Mouse (Mus musculus) left cerebral cortex, adult 18-20 months (tissue): ENCODE data around the gene Efcab9. TPM values are rescaled to one million over a fixed set of nuclear protein-coding genes. Genes with fewer than 3 reads are reported as not detected.

Experiments used
- DNase-seq, 2 experiments: peaks; one replicate each; pipeline ENCODE4 v3.0.0; 2021 to 2022; ENCODE audit warnings: low spot score in 2 of 2, mixed read lengths in 1 of 2
- long read RNA-seq, 2 experiments: library from polyadenylated mRNA; stranded (forward); transcript quantifications; one replicate each; pipeline ENCODE4 v2.0.0; 2021
- total RNA-seq, 2 experiments: library from RNA; stranded (reverse); gene quantifications; 2 replicates each; pipeline ENCODE4 v1.2.3; 2021

Efcab9 gene
- total RNA-seq: 1 to 10 TPM in 1 of 2 experiments, not detected in 1; 1.4 TPM
- long read RNA-seq, experiment 1: 0 reads
- long read RNA-seq, experiment 2: 0 reads

DNA sequence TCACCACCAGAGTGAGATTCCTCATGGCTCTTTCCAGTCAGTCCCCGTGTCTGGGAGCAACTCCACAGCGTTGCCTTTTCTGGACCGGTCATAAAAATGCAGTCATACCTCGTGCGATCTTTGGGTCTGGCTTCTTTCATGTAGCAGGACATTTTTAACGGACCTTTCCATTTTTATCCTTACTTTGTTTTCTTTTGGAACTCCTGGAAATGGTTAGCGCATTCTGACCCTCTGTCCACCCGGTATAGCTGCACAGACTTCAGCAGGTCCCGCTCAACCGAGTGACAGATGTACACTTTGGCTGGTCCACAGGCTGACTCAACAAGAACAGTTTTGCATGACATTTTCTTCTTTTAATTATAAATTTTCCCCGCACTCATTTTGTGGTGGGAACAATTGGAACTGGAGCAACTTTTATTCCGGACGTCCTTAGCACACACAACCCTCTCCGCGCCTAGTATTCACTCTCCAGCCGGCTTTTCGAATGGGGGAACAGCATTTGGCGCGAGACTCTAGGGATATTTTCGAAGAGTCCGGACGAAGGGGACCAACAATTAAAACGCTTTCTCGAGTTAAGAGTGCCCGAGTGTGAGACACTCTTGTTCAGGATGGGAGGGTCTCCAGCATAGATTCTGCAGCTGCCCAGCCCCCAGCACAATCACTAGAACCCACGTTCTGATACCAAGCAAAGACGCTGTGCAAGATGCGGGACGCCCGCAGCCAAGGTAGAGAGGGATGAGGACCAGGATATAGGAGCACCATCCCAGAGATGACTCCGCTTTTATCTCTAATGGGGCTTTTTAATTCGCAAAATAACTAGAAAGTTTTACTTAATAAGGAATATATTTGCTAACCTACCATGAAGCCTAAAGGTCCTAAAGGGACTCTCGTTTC, at the start of gene Efcab9:
Gene Efcab9, minus strand, starts transcription at position 211 of the 894 bp plus-strand sequence.
- no peak for DNase-seq

DNA sequence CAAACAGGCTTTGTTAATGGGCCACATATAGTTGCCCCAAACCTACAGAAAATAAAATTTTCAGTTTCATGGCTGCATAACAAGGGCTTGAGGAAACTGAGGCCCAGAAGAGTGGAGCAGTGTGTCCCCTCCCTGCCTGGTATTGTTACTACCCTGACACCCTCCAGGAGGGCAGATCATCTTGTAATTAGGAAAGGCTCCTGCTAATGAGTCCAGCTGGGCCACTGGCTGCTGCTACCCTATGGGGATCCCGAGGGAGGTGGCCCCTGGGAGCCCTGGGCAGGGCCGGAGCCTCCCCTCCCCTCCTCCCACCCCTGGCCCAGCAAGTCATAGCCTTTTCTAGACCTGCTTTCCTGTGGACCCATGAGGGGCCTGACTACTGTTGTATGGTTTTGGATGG, 49.1 kb upstream of the Efcab9 start:
- DNase-seq: no peak

DNA sequence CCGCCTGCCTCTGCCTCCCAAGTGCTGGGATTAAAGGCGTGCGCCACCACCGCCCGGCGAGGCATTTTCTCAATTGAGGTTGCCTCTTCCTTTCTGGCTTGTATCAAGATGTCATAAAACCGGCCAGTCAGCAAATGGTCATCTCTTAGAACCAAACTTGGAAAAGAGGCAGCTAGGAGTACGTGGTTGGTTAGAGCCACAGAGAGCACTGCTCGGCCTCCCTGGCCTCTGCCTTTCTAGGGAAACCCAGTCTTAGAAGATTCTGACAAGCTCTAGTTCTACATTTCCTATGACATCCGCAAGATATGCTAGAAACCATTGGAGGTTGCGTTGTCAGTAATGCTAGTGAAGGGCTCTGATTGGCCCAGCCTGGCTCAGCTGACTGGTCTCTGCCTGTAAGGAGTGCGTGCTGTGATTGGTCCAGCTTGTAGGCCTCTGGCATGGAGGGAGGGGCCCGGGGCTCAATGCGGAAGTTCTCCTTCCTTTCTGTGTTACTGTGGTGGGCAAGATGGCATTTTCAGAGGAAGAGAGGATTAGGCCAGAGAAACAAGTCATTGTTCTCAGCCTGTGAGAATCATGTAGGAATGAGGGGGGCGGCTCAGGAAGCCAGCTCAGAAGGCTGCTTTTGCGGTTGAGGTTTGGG, 48.5 kb upstream of the Efcab9 start:
- peak in 1 of 2 experiments; percentile 54 for DNase-seq

DNA sequence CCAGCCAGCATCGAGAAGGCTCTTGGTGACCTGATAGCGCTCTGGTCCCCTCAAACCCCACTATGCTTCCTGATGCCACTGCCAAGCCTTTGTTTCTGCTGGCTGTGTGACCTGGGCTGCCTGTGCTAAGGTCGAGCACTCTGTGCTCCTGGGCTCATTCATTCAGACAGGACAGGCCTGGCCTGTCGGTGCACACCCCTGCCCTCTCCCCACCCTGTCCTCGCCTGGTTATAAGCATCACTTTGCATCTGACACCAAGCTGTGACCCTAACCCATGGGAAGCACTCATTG, 44.8 kb upstream of the Efcab9 start:
- DNase-seq: no peak

DNA sequence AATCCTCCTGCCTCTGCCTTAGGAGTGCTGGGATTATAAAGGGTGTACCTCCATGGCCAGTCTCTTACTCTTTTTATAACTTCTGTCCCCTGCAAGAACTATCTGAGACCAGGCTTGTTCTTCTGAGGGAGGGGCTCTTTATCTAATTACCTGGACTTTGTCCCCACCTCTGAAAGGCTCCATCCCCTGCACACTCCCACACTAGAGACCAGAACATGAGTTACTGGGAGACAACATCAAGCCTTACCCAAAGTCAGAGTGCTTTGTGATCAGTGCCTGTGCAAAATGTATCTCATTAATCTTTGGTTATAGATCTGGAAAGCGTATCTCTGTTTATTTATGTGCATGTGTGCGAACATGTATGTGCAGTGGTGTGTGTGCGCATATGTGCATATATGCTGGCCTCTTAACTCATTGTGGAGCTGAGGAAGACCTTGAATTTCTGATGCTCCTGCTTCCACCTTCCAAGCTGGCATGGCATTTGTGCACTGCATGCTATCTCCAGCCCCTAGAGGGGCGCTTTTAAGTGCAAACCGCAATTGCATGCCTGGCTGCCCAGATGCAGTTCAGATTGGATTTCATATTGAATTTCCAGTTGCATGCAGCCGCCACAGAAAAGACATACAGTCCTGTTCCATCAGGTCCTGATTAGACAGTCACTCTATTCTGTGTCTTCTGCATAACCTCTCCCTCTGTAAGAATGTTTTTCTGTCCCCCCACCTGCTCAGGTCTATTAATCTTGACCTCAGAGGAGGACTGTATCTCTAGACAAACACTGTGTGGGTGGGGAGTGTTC, 44.3 kb upstream of the Efcab9 start:
- no peak for DNase-seq

DNA sequence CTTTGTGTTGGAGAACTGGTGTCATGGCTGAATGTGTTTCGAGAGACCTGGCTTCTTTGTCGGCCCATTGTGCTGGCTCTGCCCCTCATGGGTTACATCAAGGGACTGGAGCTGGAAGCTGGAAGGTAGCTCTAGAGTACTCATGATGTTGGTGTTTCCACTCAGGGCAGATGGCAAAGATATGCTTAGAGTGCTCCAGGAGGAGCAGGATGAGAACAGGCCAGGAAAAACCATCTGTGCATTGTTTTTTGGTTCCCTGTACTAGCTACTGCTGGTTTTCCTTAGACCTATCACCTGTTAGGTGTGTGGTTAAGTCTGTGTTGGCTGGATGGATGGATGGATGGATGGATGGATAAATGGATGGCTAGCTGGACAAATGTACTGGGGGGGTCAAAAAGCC, 41.8 kb upstream of the Efcab9 start:
- DNase-seq: no peak

DNA sequence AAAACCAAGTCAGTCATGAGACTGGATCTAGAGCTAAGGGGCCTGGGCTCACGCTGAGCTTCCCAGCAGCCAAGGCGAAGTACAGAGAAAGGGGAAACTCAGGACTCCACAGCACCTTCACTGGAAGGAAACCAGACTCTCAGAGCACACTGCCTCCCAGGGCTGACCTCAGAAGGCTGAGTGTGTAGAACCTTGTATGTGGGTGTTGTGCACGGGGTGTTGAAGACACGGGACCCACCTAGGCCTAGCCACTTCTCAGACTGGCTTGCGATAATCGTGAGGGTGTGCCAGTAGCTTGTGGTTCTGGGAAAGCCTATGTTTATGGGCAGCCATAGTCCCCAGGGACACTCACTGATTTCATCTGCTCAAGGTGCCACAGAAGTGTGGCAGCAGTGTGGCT, 39.2 kb upstream of the Efcab9 start:
- no peak for DNase-seq

DNA sequence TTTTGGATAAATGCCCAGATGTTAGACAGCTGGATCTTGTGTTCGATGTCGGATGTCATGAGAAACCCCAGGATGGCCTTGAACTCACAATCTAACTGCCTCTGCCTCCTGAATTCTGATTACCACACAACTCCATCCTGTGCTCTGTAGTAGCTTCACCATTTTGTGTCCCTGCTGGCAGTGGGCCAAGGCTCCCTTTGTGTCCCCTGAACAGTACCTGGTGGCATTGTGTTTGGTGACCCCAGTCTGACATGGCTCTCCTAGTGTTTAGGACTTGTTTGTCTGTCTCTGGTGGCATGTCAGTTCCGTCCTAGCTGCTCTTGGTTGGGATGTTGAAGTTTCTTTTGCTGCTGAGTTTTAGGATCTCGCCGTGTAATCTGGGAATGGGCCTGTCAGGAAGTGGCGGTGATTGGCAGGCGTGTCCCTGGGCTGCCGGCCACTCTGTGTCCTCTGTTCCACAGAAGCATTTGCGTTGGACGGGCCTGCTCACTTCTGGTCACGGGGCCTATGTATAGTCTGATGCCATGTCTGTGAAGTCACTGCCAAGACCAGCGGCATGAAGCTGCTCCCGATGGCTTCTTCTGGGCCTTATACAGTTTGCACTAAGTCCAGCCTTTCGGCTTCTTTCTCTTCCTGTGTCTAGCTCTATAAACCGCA, 36.9 kb upstream of the Efcab9 start:
- DNase-seq: no peak

DNA sequence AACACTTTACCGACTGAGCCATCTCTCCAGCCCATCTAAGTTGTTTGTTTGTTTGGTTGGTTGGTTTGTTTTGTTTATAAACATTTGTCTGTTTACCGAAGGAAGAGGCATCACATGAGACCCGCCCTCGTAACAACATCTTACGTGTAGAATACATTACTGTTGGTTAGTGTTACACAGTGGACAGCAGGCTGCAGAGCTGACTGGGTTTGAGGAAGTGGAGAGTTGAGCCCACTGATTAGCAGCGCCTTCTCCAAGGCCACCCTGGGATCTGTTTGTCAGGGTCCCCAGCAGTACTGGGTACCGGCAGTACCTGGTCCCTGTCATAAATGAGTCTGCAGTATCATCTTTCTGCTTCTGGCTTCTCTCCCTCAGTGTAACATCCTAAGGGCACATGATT, 36.2 kb upstream of the Efcab9 start:
- DNase-seq: no peak

DNA sequence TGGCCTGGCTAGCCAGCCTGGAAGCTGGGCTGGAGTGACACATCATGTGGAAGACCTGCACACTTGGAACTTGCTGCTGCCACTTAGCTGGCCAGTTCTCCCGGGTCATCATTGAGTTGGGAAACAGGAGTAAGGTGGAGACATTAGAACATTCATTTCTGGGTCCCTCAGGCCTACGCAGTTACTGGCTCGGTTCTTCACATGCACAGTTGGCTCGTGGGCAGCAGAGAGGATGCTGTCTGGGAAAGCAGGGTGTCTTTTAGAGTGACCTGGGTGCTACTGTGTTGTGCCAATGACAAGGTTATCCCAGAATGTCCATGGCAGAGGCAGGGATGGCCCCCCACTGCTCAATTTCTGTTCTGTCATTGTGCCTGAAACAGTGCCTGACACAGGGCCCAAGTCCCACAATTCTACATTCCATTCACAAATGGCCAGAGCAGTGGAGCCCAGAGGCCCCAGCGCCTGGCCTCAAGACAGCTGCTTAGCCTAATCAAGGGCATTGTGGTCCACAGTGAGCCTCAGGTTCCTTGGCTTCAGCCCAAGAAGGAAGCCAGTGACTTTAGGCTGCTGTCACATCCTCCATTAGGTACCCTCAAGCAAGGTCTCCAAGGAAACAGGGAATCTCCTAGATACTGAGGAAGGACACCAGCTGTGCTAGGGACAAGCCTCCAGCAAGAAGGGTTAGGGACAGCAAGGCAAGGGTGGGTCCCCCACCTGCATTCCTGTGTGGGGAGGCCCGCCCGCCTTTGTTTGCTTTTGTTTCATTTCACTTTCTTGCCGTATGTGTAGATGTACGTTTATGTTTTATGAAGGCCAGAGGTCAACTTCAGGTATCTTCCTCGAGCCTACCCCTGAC, 35.3 kb upstream of the Efcab9 start:
- peak in 1 of 2 experiments; percentile 39 for DNase-seq

DNA sequence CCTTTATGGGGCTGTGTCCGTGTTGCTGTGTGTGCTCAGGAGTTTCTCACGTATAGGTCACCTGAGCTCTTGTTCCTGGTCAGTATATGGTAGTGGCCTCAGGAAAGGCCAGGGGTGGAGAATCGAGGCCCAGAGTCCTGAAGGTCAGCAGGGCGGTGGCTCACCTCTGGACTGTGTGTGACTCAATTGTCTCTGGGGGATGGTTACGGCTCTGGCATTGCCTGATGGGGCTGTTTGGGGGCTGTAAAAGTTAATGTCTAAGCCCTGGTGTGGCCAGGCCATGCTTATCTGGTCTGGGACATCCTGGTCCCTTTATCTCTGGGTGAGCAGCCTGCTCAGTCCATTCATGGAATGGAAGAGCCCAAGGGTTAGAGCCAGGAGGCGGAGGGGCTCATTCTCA, 34.3 kb upstream of the Efcab9 start:
- DNase-seq: no peak

DNA sequence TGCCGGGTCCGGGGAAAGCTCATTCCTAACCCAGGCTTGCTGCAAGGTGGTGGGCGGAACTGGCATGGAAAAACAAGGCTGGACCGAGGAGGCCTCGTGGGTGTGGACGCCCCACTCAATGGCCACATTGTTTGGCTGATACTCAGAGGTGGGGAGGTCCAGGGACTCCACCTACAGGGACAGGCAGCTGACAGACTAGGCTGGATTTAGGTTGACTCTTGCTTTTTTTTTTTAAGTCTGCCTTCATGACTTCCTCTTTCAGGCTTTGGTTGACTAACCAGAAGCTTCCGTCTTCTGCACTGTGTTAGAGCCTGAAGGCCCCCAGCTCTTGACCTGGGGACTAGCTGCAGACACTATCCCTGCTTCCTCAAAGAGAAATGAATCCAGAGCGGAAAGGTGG, 33.2 kb upstream of the Efcab9 start:
- DNase-seq: no peak

DNA sequence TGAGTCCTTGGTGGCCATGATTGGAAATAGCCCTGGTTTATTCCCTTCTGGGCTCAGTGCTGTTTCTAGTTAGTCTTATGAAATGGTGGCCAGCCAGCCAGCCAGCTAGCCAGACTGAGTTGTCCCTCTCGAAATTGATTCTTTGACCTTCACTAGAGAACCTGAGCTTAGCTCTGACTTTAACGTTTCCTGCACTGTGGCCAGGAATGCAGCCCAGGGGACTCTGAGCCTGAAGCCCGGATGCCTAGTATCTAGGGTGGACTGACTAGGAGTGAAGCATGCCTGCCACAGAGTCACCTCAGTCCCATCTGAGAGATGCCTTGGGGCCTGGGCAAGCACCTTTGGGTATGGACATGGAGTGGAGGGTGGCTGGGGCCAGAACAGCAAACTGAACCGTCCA, 32.7 kb upstream of the Efcab9 start:
- DNase-seq: no peak

DNA sequence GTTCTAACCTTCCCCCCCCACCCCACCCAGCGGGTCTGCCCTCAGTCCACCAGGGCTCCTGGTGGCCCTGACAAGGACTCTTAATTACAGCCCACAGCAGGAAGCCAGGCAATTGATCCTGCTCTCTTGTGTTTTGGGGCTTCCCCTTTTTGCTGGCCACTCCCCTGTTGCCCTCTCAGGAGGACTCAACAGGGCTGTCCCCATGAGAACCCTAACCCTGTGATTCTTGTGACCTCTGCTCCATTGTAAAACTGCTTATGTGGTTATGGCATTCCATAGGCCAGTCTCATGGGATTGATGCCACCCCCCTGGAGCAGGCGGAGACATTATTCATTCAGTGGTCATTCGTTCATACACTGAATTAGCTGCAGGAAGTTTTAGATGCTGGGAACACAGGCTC, 31.8 kb upstream of the Efcab9 start:
- DNase-seq: no peak

DNA sequence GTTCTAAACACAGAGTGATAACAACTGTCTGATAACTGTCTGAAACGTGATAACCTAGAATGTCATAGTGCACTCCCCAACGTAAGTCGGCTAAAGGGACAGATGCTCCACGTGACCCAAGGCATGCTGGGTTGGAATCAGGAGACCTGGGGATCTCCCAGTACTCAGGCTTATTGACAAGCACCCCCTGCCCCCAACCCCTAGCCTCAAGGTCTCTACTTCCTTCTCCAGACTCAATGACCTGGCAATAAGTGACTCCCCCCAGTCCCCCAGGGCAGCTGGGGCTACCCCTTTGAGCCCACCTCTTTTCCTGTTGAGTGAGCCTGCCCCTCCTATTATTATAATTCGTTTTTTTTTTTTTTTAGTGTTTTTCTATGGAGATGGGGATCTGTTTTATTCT, 30.8 kb upstream of the Efcab9 start:
- no peak for DNase-seq

DNA sequence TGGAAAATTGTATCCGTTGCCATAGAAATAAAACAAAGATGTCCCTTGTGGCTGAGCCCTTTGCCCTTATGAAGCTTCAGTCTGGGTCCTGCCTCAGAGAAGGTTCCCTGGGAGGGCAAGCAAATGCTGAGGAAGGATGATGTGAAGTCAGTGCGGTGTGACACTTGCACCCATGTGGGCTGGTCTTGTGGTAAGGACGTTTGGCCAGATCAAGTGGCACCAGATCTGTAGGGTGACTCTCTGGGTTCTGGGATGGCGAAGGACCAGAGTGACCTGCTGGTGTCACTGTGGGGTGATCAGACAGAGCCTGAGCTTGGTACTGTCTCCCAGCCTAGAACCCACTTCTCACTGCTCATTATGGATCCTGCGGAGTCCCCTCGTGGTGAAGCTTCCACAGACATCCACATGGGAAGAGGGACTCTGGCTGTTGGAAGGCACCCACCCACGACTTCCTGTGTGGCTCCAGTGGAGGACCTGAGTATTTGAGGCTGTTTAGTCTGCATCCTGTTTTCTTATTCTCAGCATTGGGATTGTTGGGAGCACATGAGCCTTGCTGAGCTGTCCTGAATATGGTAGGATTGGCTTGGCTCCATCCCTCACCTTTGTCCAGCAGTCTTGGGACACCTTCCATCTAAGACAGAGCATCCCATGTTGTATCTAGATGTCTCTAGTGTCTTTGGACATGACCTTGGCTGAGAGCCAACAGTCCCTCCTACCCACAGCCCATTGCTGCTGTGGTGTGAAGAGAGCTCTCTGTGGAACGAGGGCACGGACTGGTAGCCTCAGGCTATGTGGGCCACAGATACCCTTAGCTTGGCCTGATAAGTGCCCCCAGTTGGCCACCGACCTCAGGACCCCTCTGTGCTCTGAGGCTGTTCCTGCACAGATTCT, 29.8 kb upstream of the Efcab9 start:
- no peak for DNase-seq

DNA sequence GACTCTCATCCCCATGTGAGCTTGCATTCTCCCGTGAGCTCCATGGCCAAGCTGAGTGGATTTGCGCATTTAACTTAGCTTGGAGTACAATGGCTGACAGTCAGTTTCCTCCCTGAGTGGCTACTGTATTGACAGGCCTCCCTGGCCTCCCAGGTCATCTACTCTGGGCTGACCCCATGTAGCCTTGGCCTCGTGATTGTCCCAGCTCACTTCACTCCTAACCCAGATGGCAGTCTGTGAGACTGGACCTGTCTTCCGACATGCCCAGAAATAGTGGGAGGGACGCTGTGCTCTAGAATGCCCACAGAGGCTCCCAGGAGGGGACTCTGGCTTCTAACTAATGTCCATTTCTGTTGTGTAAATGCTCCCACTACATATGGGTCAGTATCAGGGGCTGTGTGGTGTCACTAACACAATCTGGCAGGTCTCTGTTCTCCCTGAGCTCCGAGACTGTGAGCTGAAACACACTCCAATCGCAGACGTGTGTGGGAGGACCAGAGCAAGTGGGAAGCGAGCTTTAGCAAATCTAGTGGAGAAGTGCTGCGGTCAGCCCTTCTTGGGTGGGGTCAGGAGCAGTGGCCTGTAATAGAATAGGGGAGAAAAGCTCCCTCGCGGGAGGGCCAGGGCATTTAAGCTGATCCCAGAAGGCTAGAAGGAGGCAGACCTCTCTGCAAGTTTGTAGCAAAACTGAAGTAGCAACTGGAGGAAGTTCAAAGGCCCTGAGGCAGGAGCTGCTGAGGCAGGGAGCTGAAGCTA, 28.3 kb upstream of the Efcab9 start:
- DNase-seq: no peak

DNA sequence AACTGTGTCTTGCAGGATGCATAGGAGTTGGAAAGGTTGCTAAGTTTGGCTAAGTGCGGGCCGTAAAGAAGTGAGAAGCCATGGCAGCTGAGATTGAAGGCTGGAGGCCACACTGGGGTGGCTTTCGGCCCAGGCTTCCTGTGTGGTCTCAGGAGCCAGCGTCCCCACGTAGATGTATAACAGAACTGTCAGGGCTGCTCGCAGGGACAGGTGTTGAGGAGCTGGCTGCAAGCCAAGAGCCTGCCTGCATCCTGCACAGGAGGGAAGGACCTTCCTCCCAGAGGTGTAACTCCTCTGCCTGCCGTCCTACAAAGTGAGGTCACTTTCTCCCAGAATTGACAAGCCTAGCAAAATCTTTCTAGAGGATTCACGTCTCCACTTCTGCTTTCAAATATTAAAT, 26.8 kb upstream of the Efcab9 start:
- DNase-seq: no peak

DNA sequence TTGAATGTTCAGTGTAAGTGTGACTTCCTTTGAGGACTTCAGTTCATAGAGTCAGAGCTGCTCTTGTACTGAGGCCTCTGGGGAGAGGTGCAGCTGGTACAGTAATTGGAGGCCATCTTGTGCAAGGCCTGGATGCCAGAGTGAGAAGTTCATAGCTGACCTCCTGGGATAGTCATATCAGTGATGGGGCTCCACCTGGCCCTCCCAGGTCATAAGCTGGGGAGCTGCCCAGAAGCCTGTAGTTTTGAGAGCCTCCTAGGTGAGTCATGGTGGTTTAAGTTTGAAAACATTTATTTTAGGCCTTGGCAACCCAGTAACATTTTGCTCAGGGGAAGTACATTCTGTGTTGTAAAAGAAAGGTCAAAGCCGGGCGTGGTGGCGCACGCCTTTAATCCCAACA, 26.1 kb upstream of the Efcab9 start:
- DNase-seq: no peak
